ENCODE assay signal across 7 mouse cellular contexts in the genomic region with DNA sequence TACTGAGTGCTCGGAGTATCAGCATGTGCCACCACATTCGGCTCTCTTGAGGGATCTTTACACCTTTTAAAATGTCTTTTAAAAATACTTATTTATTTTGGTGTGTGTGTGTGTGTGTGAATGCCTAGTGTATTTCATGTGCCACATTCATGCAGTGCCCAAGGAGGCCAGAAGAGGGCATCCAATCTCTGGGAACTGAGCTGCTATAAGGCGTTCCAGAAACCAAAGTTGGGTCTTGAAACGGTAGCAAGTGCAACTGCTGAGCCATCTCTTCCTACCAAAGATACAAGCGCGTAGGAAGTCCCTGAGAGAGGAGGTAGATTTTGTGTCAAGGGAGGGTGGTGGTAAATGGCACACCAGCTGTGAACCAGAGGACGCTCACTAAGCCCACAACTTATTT. TPM values are rescaled to one million over a fixed set of nuclear protein-coding genes. Genes with fewer than 3 reads are reported as not detected.
DNase-seq lines count a peak whose midpoint lies in the region; ATAC-seq and TF ChIP-seq lines count a peak whose summit lies in the region.

No protein-coding gene starts in this region.

- TF ChIP-seq POLR2A in lung, adult 2 months (IDR thresholded peaks at IDR 0.05; ENCODE audit: borderline replicate concordance, extremely low read depth, low read depth, low read length): no peak

- DNase-seq in urinary bladder, postnatal 25 days (ENCODE audit: low spot score): peak; percentile 38
- DNase-seq in urinary bladder, postnatal 4 days (ENCODE audit: low spot score in 2 of 2): no peak
- peak; percentile 49 for DNase-seq in adrenal gland, adult 2 months
- peak; percentile 78 to 82 for DNase-seq in kidney, postnatal 4 days
- DNase-seq in lung, adult 2 months: peak; percentile 56
- DNase-seq in right cerebral cortex, postnatal 25 days: peak; percentile 33

- TF ChIP-seq CTCF in lung, adult 2 months (IDR thresholded peaks at IDR 0.05; ENCODE audit: insufficient read depth, low read length): peak; percentile 70

- peak; percentile 70 for ATAC-seq in erythroid progenitor cell, adult 5-6 weeks (replicated peaks; ENCODE audit: low FRiP score, poor library complexity, severe bottlenecking)

- 53% methylated on average over 7 of the region's 7 CpGs for WGBS in lung, adult 2 months

- H3K4me3 ChIP-seq in lung, adult 2 months (replicated peaks; ENCODE audit: extremely low read depth, low read depth, low read length): no peak overlapping the region

- no peaks in the 10 kb centered on the region; the same call in 1 of the 2 replicates for H3K4me1 ChIP-seq in lung, adult 2 months (ENCODE audit: control insufficient read depth, insufficient read depth, low read length)

RNA-seq across cellular contexts. Expression of a gene that starts 57.2 kb away (rescaled TPM):
- 10 to 100 TPM; 24.8 to 24.9 TPM for total RNA-seq in adrenal gland, adult 2 months (2021)
- polyA plus RNA-seq in adrenal gland, adult 2 months (2012; rRNA removed): 1.2 and 1.6 TPM in 2 replicates
- 108 and 133 TPM in 2 replicates for total RNA-seq in erythroid progenitor cell, adult 5-6 weeks (2015; ENCODE audit: low replicate concordance)
- total RNA-seq in erythroid progenitor cell, adult 5-6 weeks (2017; ENCODE audit: low replicate concordance): 178 and 185 TPM in 2 replicates
- 5.7 and 8.3 TPM in 2 replicates for polyA plus RNA-seq in lung, adult 2 months (2012; rRNA removed)

Comparison
In these comparisons a context has a peak if more than half of its experiments do, and no peak if none do; other contexts are left out.
1. DNase-seq: peak in urinary bladder, postnatal 25 days (single experiment), adrenal gland, adult 2 months (single experiment), kidney, postnatal 4 days (2 of 2), lung, adult 2 months (single experiment) and right cerebral cortex, postnatal 25 days (single experiment); none in urinary bladder, postnatal 4 days (0 of 2).
2. RNA of a gene that starts 57.2 kb away (total RNA-seq): 108 to 185 TPM in erythroid progenitor cell, adult 5-6 weeks; 24.8 to 24.9 TPM in adrenal gland, adult 2 months; every median in the first group is over 4 times any median in the second.